Mouse (Mus musculus): ENCODE results near the gene Ubac1. TPM values are rescaled to one million over a fixed set of nuclear protein-coding genes. Genes with fewer than 3 reads are reported as not detected.

Gene Ubac1
- polyA plus RNA-seq, 1 experiment from 2014 or later = 82.2 TPM

DNA sequence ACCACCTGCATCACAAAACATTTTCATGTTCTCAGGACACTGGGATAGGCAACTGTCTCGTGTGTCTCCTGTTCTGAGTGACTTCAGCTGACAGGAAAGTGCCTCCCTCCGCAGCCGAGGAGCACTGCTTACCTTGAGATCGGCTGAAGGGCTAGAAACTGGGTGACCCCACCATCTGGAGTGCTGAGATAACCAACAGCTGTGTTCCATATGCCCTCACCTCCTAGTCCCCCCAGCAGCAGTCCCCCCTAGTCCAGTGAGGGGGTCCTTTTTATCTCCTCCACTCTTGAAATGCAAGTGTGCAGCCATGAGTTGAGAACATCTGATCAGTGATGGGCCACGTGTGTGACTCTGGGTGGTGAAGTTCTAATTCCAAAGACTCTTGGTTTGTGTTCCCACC is 27.3 kb upstream of the Ubac1 start:
- Histone ChIP-seq H3K36me3 (no peaks in the 10 kb centered on the region), H3K27ac (no peak overlapping the region), H3K4me1 (replicated peaks) (no peaks in the 10 kb centered on the region), H3K4me2 (replicated peaks) (no peak overlapping the region), H3K4me3 (replicated peaks) (no peak overlapping the region), H3K9me3 (no peaks in the 10 kb centered on the region), H3K9ac (no peak overlapping the region), H3K27me3 (replicated peaks) (no peaks in the 10 kb centered on the region)
- WGBS = 47% methylated on average over 5 of the region's 5 CpGs
- ATAC-seq = no peak

DNA sequence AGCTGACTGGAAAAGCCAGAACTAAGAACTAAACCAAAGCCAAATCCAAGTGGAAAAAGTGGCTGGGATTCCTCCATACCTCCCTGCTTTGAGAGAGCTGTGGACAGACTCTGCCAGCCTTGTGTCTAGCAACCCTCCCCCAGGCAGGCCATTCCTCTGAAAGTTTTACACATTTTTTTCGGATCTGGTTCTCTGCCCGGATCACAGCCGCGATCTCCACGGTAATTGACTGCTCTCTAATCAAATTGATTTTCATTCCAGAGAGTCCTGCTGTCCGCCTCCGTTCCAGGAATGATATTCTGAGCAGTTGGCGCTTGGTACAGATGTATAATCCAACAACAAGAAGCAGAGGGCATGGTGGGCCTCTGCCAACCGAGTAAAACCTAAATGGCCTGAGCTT is 22.7 kb upstream of the Ubac1 start:
- H3K4me3 ChIP-seq (replicated peaks) = no peak overlapping the region
- 80% methylated on average over 9 of the region's 9 CpGs for WGBS
- H3K9ac ChIP-seq = no peak overlapping the region
- no peak overlapping the region for H3K4me2 ChIP-seq (replicated peaks)
- no peaks in the 10 kb centered on the region for H3K27me3 ChIP-seq (replicated peaks)
- ATAC-seq = no peak
- no peaks in the 10 kb centered on the region for H3K36me3 ChIP-seq
- peaks cover 16% of the 10 kb centered on the region for H3K4me1 ChIP-seq (replicated peaks)
- no peaks in the 10 kb centered on the region for H3K9me3 ChIP-seq
- H3K27ac ChIP-seq = no peak overlapping the region

DNA sequence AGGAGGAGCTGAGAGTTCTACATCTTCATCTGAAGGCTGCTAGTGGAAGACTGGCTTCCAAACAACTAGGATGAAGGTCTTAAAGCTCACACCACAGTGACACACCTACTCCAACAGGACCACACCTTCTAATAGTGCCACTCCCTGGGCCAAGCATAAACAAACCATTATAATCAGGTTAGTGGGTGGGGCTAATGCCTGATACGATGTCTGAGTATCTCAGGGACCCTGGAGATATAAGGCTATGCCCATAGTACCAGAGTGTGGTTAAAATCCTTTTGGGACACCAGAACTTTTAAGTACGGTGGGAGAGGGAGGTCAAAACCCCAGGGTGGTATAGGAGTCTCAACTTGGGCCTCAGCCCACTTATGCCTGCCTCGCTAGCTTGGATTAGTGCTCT is 21.1 kb upstream of the Ubac1 start:
- Histone ChIP-seq H3K4me1 (replicated peaks) (peaks cover 16% of the 10 kb centered on the region), H3K9me3 (no peaks in the 10 kb centered on the region), H3K27ac (no peak overlapping the region), H3K4me2 (replicated peaks) (no peak overlapping the region), H3K27me3 (replicated peaks) (no peaks in the 10 kb centered on the region), H3K9ac (no peak overlapping the region), H3K4me3 (replicated peaks) (no peak overlapping the region), H3K36me3 (no peaks in the 10 kb centered on the region)
- no peak for ATAC-seq
- 79% methylated on average over 3 of the region's 3 CpGs for WGBS

DNA sequence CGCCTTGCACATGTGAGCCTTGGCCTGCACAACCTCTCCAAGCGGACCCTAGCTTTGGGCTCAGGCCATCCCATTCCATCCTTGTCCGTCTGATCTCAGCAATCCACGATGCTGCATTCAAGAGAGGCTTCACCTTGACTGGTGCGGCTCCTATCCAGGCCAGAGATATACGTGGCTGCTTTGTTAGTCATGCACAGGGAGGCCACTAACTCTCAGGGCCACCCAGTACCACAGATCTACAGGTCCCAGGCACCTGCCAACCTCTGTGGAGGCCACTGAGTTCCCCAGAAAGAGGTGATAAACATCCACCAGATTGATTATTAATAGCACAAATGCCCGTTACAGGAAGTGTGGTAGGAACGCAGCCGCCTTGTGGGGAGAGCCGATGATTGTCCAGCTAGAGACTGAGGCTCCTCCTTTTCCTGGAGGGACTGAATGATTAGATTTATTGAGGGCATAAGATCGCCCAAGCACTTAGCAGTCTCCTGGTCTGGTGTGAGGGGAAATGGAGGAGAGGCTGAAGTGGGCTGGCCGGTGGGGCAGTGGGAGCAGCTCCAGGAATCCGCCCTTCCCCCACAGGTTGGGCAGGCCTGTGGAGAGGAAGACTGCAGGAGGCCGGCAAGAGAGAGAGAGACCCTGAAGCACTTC is 19.7 kb upstream of the Ubac1 start:
- peak; percentile 62 for ATAC-seq
- Histone ChIP-seq H3K4me3 (replicated peaks) (no peak overlapping the region), H3K9me3 (no peaks in the 10 kb centered on the region), H3K4me2 (replicated peaks) (peak overlapping the region; percentile 30), H3K36me3 (no peaks in the 10 kb centered on the region), H3K27ac (0 out of 2 replicates have a peak overlapping the region, but pooled peaks have one; percentile 32), H3K4me1 (replicated peaks) (peaks cover 16% of the 10 kb centered on the region), H3K27me3 (replicated peaks) (peaks cover 2% of the 10 kb centered on the region; the same call in 1 of the 2 replicates), H3K9ac (no peak overlapping the region)
- WGBS = 33% methylated on average over 14 of the region's 14 CpGs

DNA sequence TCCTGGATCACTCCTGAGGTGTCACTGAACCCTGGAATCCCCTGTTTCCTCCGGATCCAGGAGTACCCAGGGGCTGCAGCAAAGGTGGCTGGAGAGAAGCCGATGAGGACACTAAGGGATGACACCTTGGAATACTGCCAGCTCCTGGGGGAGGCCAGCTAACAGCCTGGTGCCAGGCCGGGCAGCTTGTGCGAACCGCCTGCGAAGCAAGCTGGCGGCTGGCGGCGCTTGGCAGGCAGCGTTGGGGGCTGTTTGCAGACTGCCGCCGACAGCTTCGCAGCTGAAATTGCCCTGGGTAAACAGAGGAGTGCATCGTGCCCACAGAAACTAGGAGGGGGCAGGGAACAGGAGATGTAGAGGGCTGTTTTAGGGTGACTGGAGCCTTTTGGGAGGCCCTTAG is 18.4 kb upstream of the Ubac1 start:
- H3K9me3 ChIP-seq = no peaks in the 10 kb centered on the region
- H3K27ac ChIP-seq = no peak overlapping the region
- peaks cover 16% of the 10 kb centered on the region for H3K4me1 ChIP-seq (replicated peaks)
- no peak for ATAC-seq
- H3K4me3 ChIP-seq (replicated peaks) = no peak overlapping the region
- 51% methylated on average over 14 of the region's 14 CpGs for WGBS
- H3K27me3 ChIP-seq (replicated peaks) = peaks cover 2% of the 10 kb centered on the region; the same call in 1 of the 2 replicates
- H3K4me2 ChIP-seq (replicated peaks) = no peak overlapping the region
- no peak overlapping the region for H3K9ac ChIP-seq
- no peaks in the 10 kb centered on the region for H3K36me3 ChIP-seq

DNA sequence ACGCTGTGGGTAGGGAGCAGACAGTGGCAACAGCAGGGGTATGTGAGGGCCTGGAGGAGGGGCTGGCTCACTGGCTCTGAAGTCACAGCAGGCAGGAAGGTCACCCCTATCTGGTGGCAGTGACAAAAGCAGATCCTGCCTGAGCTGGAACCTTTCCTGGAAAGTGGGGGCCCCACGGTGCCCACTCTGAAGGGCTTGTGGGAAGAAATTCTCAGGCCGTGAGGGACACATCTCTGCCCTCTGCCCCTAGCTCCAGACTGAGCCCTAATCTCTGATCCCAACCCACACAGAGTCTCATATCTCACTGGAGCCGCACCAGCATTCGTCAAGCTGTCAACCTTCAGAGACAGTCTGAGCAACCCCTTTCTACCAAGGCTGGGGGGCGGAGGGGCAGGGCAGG is 15.8 kb upstream of the Ubac1 start:
- Histone ChIP-seq H3K9me3 (no peaks in the 10 kb centered on the region), H3K27me3 (replicated peaks) (peaks cover 2% of the 10 kb centered on the region; the same call in 1 of the 2 replicates), H3K27ac (no peak overlapping the region), H3K4me2 (replicated peaks) (no peak overlapping the region), H3K36me3 (no peaks in the 10 kb centered on the region), H3K4me1 (replicated peaks) (peaks cover 16% of the 10 kb centered on the region), H3K9ac (no peak overlapping the region), H3K4me3 (replicated peaks) (no peak overlapping the region)
- ATAC-seq = no peak
- 51% methylated on average over 6 of the region's 6 CpGs for WGBS

DNA sequence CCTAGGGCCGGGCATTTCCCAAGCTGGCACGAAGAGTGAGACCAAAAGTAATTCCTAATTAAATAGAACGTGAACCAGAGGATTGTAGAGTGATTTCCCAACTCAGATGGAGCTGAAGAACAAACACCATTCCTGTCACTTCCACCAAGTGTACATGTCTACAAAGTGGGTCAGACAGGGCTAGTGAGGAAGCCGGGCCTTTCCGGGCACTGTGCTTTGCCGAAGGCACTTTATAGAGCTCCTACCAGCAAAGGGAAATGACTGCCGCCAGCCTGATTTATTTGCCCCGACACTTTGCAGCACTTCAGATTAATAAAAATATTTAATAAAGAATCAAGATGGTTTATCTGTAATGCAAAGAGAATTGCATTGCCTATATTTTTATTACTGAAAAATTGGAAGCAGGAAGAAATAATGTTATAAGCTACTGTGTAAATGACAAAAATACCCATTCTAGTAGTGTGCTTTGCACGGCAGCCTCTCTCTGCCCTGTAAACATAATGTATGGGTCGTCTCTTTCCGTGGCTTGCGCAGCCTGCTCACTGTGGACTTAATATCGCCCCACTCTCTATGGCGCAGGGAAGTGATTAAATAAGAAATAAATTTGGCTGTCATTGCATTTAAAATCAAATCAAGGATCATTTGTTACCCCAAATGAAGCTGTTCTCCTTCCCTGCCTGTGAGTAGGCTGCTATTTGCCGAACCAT is 12.9 kb upstream of the Ubac1 start:
- Histone ChIP-seq H3K4me2 (replicated peaks) (no peak overlapping the region), H3K27ac (no peak overlapping the region), H3K9me3 (no peaks in the 10 kb centered on the region), H3K9ac (no peak overlapping the region), H3K27me3 (replicated peaks) (peaks cover 2% of the 10 kb centered on the region; the same call in 1 of the 2 replicates), H3K4me1 (replicated peaks) (no peaks in the 10 kb centered on the region), H3K4me3 (replicated peaks) (no peak overlapping the region), H3K36me3 (no peaks in the 10 kb centered on the region)
- 72% methylated on average over 15 of the region's 15 CpGs for WGBS
- ATAC-seq = no peak

DNA sequence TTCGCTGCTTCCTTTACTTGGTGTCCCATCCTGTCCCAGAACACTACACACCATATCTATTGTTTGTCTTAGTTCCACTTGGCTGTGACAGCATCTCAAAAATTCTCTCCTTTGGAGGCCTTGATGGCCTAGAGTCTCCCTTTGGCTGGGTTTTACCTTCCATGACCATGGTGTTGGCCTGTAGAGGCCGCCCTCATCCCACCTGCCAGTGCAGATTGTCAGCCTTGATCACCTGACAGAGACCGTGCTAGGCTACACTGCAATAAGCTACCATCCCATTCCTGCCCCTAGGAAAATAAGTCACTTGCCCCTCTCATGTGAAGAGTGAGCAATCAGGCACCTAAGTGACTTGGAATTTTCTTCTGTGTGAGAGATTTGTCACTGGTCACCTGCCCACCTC is 8.7 kb upstream of the Ubac1 start:
- WGBS = 43% methylated on average over 3 of the region's 3 CpGs
- Histone ChIP-seq H3K9ac (no peak overlapping the region), H3K4me1 (replicated peaks) (no peaks in the 10 kb centered on the region), H3K4me2 (replicated peaks) (no peak overlapping the region), H3K27ac (no peak overlapping the region), H3K27me3 (replicated peaks) (no peaks in the 10 kb centered on the region; the same call in 1 of the 2 replicates), H3K4me3 (replicated peaks) (no peak overlapping the region), H3K9me3 (no peaks in the 10 kb centered on the region), H3K36me3 (no peaks in the 10 kb centered on the region)
- peak; percentile 66; the same call in 1 of the 2 replicates for ATAC-seq

DNA sequence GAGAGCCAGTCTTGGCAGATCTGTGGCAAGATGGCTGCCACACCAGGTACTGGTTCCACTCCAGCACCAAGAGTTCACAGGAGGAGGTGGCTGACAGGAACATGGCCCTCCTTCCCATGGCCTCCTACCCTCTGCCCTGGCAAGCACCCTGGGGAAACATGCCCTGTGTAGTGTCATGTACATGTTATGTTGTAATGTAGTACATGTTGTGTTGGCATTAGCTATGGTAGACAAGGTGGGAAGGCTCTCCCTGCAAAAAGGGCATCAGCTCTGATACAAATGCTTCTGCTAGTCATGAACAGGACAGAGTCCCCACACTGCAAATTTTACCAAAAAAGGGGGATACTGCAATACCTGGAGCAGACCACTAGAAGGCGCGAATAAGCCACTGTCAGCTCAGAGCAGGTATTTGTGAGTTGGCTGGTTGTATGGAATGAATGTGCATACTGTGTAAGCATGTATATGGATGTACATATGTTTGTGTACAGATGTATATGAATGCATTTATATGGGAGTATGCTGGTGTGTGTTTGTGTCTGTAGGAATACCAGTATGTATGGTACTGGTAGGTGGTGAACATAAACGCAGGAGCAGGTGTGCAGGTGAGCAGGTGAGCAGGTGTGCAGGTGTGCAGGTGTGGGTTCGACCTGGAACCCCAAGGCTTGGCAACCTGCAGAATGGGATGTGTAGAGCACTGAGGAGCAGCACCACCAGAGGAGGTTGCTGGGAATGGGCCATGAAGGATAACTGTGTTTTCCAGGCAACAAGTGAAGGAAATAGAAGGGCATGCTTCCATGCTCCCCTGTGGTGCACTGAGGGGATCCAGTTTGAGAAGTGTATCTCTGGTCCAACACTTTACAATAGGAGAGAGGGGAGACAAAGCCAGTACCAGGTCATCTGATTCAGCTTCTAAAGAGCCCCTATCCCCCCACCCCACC is 2.9 kb upstream of the Ubac1 start:
- H3K4me3 ChIP-seq (replicated peaks) = no peak overlapping the region
- no peaks in the 10 kb centered on the region for H3K27me3 ChIP-seq (replicated peaks)
- 35% methylated on average over 4 of the region's 4 CpGs for WGBS
- H3K4me2 ChIP-seq (replicated peaks) = no peak overlapping the region
- no peak overlapping the region for H3K9ac ChIP-seq
- H3K27ac ChIP-seq = no peak overlapping the region
- H3K36me3 ChIP-seq = no peaks in the 10 kb centered on the region
- no peak for ATAC-seq
- no peaks in the 10 kb centered on the region for H3K9me3 ChIP-seq
- H3K4me1 ChIP-seq (replicated peaks) = peaks cover 8% of the 10 kb centered on the region; the same call in 1 of the 2 replicates

DNA sequence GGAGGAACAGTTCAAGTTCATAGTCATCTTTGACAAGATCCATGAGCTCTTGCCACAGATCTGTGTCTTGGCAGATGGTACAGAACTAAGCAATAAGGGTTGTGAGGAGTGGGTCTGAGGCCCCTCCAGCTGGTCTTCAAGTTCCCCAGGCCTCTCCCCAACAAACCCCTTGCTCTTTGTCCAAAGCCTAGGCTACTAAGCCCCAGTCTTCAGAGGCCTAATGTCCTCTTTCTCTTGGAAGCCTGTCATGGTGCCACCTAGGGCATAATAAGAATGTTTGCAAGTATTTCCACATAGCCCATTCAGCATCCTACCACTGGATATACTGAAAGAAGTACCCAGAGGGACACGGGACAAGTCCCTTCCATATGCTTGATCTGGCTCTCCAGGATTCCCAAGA is 1.1 kb upstream of the Ubac1 start:
- 86% methylated on average over 1 of the region's 1 CpGs for WGBS
- Histone ChIP-seq H3K27me3 (replicated peaks) (no peaks in the 10 kb centered on the region), H3K4me3 (replicated peaks) (no peak overlapping the region), H3K36me3 (no peaks in the 10 kb centered on the region), H3K4me2 (replicated peaks) (no peak overlapping the region), H3K4me1 (replicated peaks) (peaks cover 8% of the 10 kb centered on the region; the same call in 1 of the 2 replicates), H3K9ac (no peak overlapping the region), H3K27ac (no peak overlapping the region), H3K9me3 (no peaks in the 10 kb centered on the region)
- ATAC-seq = no peak

DNA sequence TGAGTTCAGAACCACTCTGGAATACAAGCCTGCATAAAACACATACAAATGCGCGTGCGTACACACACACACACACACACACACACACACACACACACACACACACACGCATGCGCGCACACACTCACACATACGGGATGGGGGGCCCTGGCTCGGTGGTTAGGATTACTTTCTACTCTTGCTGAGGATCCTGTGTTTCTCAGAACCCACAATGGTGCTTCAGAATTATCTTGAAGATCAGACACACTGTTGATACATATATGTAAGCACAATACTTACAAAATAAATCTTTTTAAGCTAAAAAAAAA is 665 bp upstream of the Ubac1 start:
- Histone ChIP-seq H3K36me3 (no peaks in the 10 kb centered on the region), H3K4me2 (replicated peaks) (peak overlapping the region; percentile 80; the same call in 1 of the 2 replicates), H3K4me1 (replicated peaks) (peaks cover 8% of the 10 kb centered on the region; the same call in 1 of the 2 replicates), H3K9ac (no peak overlapping the region), H3K9me3 (no peaks in the 10 kb centered on the region), H3K27ac (no peak overlapping the region), H3K4me3 (replicated peaks) (no peak overlapping the region), H3K27me3 (replicated peaks) (no peaks in the 10 kb centered on the region)
- ATAC-seq = no peak
- 83% methylated on average over 8 of the region's 8 CpGs for WGBS

All from intestine, embryonic 15.5 days (tissue).